In the genomic region with DNA sequence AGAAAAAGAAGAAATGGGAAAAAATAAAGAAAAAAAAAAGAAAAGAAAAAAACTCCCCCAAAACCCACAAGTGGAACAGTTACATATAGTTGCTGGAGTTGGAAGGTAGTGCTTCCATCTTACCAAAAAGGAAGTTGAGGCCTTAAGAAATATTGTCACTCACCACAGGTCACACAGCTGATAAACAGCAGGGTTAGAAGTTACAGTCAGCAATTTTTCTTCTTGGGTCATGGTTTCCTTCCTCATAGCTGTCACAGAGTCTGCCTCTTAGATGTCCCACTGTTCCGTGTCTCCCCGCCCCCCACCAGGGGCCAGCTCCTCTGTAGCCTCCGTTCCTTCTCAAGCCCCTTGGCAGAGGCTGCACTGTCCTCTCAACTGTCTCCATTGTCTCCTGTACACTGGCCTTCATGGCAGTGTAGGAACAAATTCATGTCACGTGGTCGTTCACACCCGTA, we compare ENCODE assay signal across 11 mouse cellular contexts. TPM values are rescaled to one million over a fixed set of nuclear protein-coding genes. Genes with fewer than 3 reads are reported as not detected.
DNase-seq lines count a peak whose midpoint lies in the region; ATAC-seq and TF ChIP-seq lines count a peak whose summit lies in the region.
"Had no signal": no experiment of that assay in that cellular context is flagged by ENCODE, and none has a peak within 500 bp of the region (broad histone marks: within the 10 kb centered on the region; RNA-seq: fewer than 3 reads in every experiment).

No protein-coding gene starts in this region.

- TF ChIP-seq CTCF in lung, adult 2 months (IDR thresholded peaks at IDR 0.05; ENCODE audit: insufficient read depth, low read length) = no peak

- no peaks in the 10 kb centered on the region for H3K27me3 ChIP-seq in lung, embryonic 16.5 days (ENCODE audit: control insufficient read depth, insufficient read depth, low read depth, low read length)
- no peaks in the 10 kb centered on the region for H3K27me3 ChIP-seq in forebrain, embryonic 14.5 days (replicated peaks; ENCODE audit: control insufficient read depth, insufficient read depth, low read length)
- H3K27me3 ChIP-seq: forebrain, embryonic 13.5 days; limb, embryonic 15.5 days had no signal

- DNase-seq in lung, adult 2 months = no peak
- DNase-seq in heart, postnatal 14 days = peak; percentile 7 to 11
- DNase-seq in kidney, postnatal 36 days = peak; percentile 20 to 49
- DNase-seq in forebrain, embryonic 14.5 days (ENCODE audit: low spot score) = no peak
- no peak for DNase-seq in cerebellum, postnatal 25 days
- DNase-seq in testis, postnatal 10 days (ENCODE audit: low spot score) = no peak
- DNase-seq: adrenal gland, adult 2 months had no signal

- no peaks in the 10 kb centered on the region for H3K36me3 ChIP-seq in lung, embryonic 16.5 days (ENCODE audit: control insufficient read depth, insufficient read depth, low read length)
- no peaks in the 10 kb centered on the region for H3K36me3 ChIP-seq in forebrain, embryonic 14.5 days (ENCODE audit: control insufficient read depth, insufficient read depth, low read length)
- H3K36me3 ChIP-seq: limb, embryonic 15.5 days had no signal

- H3K9ac ChIP-seq in lung, embryonic 16.5 days (ENCODE audit: low read length) = no peak overlapping the region
- no peak overlapping the region for H3K9ac ChIP-seq in forebrain, embryonic 14.5 days (ENCODE audit: low read length)
- H3K9ac ChIP-seq: forebrain, embryonic 13.5 days; limb, embryonic 15.5 days had no signal

- no peak overlapping the region for H3K4me3 ChIP-seq in lung, embryonic 16.5 days (ENCODE audit: low read length)
- H3K4me3 ChIP-seq in lung, adult 2 months (replicated peaks; ENCODE audit: extremely low read depth, low read depth, low read length) = no peak overlapping the region
- H3K4me3 ChIP-seq in forebrain, embryonic 14.5 days (ENCODE audit: low read depth, low read length) = no peak overlapping the region
- H3K4me3 ChIP-seq: forebrain, embryonic 13.5 days; limb, embryonic 15.5 days had no signal

- intact Hi-C loops in heart, postnatal 14 days (cut with DNase I) = loop anchor here (5.0 kb wide), 1 partner anchor 73 kb away; no protein-coding TSS in a partner anchor

- H3K9me3 ChIP-seq in lung, embryonic 16.5 days (ENCODE audit: control insufficient read depth, low read length) = no peaks in the 10 kb centered on the region
- H3K9me3 ChIP-seq in forebrain, embryonic 14.5 days (replicated peaks; ENCODE audit: control insufficient read depth, low read length) = no peaks in the 10 kb centered on the region
- H3K9me3 ChIP-seq: forebrain, embryonic 13.5 days; limb, embryonic 15.5 days had no signal

- peak; percentile 16; the same call in 1 of the 2 replicates for ATAC-seq in lung, embryonic 16.5 days (ENCODE audit: low read depth)
- ATAC-seq in megakaryocyte progenitor cell, adult 5-6 weeks (replicated peaks; ENCODE audit: poor library complexity) = peak; percentile 88
- no peak for ATAC-seq in forebrain, embryonic 14.5 days

- no peak overlapping the region for H3K27ac ChIP-seq in lung, embryonic 16.5 days (ENCODE audit: low read length)
- H3K27ac ChIP-seq in forebrain, embryonic 14.5 days (ENCODE audit: low read depth, low read length) = no peak overlapping the region
- H3K27ac ChIP-seq: forebrain, embryonic 13.5 days; limb, embryonic 15.5 days had no signal

- no peak overlapping the region for H3K4me2 ChIP-seq in lung, embryonic 16.5 days (ENCODE audit: low read depth, low read length)
- H3K4me2 ChIP-seq in forebrain, embryonic 14.5 days (ENCODE audit: low read length) = no peak overlapping the region

- H3K4me1 ChIP-seq in lung, embryonic 16.5 days (replicated peaks; ENCODE audit: control insufficient read depth, insufficient read depth, low read length) = peaks cover 20% of the 10 kb centered on the region; the same call in 1 of the 2 replicates
- no peaks in the 10 kb centered on the region; the same call in 1 of the 2 replicates for H3K4me1 ChIP-seq in lung, adult 2 months (ENCODE audit: control insufficient read depth, insufficient read depth, low read length)
- peaks cover 7% of the 10 kb centered on the region; the same call in 1 of the 2 replicates for H3K4me1 ChIP-seq in forebrain, embryonic 14.5 days (ENCODE audit: control insufficient read depth, insufficient read depth, low read length)

- WGBS in lung, embryonic 16.5 days = 72% methylated on average over 6 of the region's 6 CpGs
- WGBS in lung, adult 2 months = 70% methylated on average over 6 of the region's 6 CpGs
- WGBS in forebrain, embryonic 14.5 days = 86% methylated on average over 6 of the region's 6 CpGs

- TF ChIP-seq POLR2A in lung, adult 2 months (IDR thresholded peaks at IDR 0.05; ENCODE audit: borderline replicate concordance, extremely low read depth, low read depth, low read length) = no peak

RNA-seq across cellular contexts. Expression of gene Hacd4, which starts 1.0 kb away (rescaled TPM):
- polyA plus RNA-seq in lung, embryonic 16.5 days (2015; fragmentation: Nextera tagmentation; extraction: Ambion mirVana) = 9.4 and 10.0 TPM in 2 replicates
- 2.6 and 3.6 TPM in 2 replicates for polyA plus RNA-seq in lung, adult 2 months (2012; rRNA removed)
- total RNA-seq in heart, postnatal 14 days (2021) = 1 to 10 TPM; 5.3 to 5.8 TPM
- total RNA-seq in megakaryocyte progenitor cell, adult 5-6 weeks (2015) = 6.4 and 6.9 TPM in 2 replicates
- 2.0 and 3.3 TPM in 2 replicates for total RNA-seq in megakaryocyte progenitor cell, adult 5-6 weeks (2017)
- polyA plus RNA-seq in forebrain, embryonic 14.5 days (2014; fragmentation: Nextera tagmentation; extraction: Ambion mirVana) = 3.6 and 4.0 TPM in 2 replicates

Comparison
In these comparisons a context has a peak if more than half of its experiments do, and no peak if none do; other contexts are left out.
1. DNase-seq: peak in heart, postnatal 14 days (2 of 2) and kidney, postnatal 36 days (2 of 2); none in lung, adult 2 months (single experiment), forebrain, embryonic 14.5 days (single experiment), cerebellum, postnatal 25 days (0 of 2) and testis, postnatal 10 days (single experiment).